Mouse (Mus musculus) ES-E14 (cell line): Measurements from ENCODE around the gene Klk1b3.

Experiments
- CHD2 ChIP-seq: IDR thresholded peaks from 2 replicates; pipeline ENCODE4 v1.6.1; 2014; ENCODE audit warnings: mild to moderate bottlenecking, low read depth, low read length, inconsistent platforms
- HCFC1 ChIP-seq: IDR thresholded peaks from 2 replicates; pipeline ENCODE4 v1.6.1; 2012; ENCODE audit warnings: low read length, inconsistent platforms, borderline replicate concordance; ENCODE audit not compliant: insufficient read depth
- MAFK ChIP-seq: IDR thresholded peaks from 2 replicates; pipeline ENCODE4 v1.6.1; 2014; ENCODE audit warnings: mild to moderate bottlenecking, low read depth, low read length, inconsistent platforms; ENCODE audit not compliant: insufficient read depth
- ZC3H11A ChIP-seq: IDR thresholded peaks from 2 replicates; pipeline ENCODE4 v1.6.1; 2012; ENCODE audit warnings: low read depth, mild to moderate bottlenecking, inconsistent platforms, low read length, borderline replicate concordance
- ZNF384 ChIP-seq: IDR thresholded peaks from 2 replicates; pipeline ENCODE4 v1.6.1; 2012; ENCODE audit warnings: low read depth, low read length, inconsistent platforms

GRCm38 (mm10) chr7:44249248-44249647, 51.3 kb downstream of the Klk1b3 start:
- no peak for TF ChIP-seq HCFC1
- no peak for TF ChIP-seq ZC3H11A
- no peak for TF ChIP-seq ZNF384
- no peak for TF ChIP-seq MAFK
- no peak for TF ChIP-seq CHD2
